Comparison of ENCODE assay signal across 1 mouse cellular context in the genomic region with DNA sequence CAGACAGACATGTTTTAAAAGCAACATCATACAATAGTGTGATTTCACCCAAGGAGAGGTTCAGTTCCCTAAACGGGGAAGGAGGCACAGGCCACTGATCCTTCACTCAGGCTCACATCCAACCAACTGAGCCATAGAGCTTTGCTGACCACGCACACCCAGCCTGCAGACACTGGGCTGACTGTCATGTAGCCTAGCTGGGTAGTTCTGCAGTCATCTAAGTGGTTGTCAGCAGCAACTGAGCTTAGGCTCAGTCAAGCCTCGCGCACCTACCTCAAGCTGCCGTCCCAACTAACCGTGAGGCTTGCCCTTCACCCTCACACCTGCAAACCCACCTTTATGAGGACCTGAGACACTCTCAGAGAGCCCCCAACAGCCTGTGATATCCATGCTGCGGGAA.
TF ChIP-seq lines count a peak whose summit lies in the region.

No protein-coding gene starts in this region.

TF ChIP-seq in MEL, 35 proteins besides CTCF, POLR2A, EP300 and RAD21:
- TF ChIP-seq ZNF384 (IDR thresholded peaks at IDR 0.05; ENCODE audit: low read depth, low read length), result no peak
- no peak for TF ChIP-seq CHD2 (IDR thresholded peaks at IDR 0.05; ENCODE audit: low read length)
- no peak for TF ChIP-seq BHLHE40 (IDR thresholded peaks at IDR 0.05; ENCODE audit: borderline replicate concordance, low read depth, low read length)
- TF ChIP-seq NRF1 (IDR thresholded peaks at IDR 0.05; ENCODE audit: insufficient read depth, low read depth, low read length, poor library complexity, severe bottlenecking), result no peak
- TF ChIP-seq GABPA (IDR thresholded peaks at IDR 0.05; ENCODE audit: low read depth, low read length), result no peak
- no peak for TF ChIP-seq CHD1 (IDR thresholded peaks at IDR 0.05; ENCODE audit: low read depth, low read length)
- TF ChIP-seq HCFC1 (IDR thresholded peaks at IDR 0.05; ENCODE audit: low read depth, low read length), result no peak
- TF ChIP-seq NELFE (IDR thresholded peaks at IDR 0.05; ENCODE audit: low read depth, low read length), result no peak
- TF ChIP-seq MYC (IDR thresholded peaks at IDR 0.05; ENCODE audit: low read depth, low read length), result no peak
- no peak for TF ChIP-seq RCOR1 (IDR thresholded peaks at IDR 0.05; ENCODE audit: low read depth, low read length)
- no peak for TF ChIP-seq JUND (IDR thresholded peaks at IDR 0.05; ENCODE audit: low read depth, low read length)
- no peak for TF ChIP-seq USF2 (IDR thresholded peaks at IDR 0.05; ENCODE audit: borderline replicate concordance in 1 of 2, insufficient read depth in 1 of 2, low read depth in 1 of 2, low read length in 2 of 2)
- TF ChIP-seq SIN3A (IDR thresholded peaks at IDR 0.05; ENCODE audit: low read length), result no peak
